Mouse (Mus musculus): ENCODE measurements at regions not wholly inside any gene's neighbourhood (a gene's known extent, or its start where the extent isn't known, plus 50 kb on each side); places are given as distances from the start of the nearest gene placed in this dataset.
A peak's percentile ranks its signal among the peaks of the same experiment; 100 is the strongest.

GRCm38 (mm10) chr12:35863141-35863540 lies 62.3 kb upstream of the Agr3 start:
- Histone ChIP-seq H3K36me3 (ENCODE audit: control insufficient read depth, insufficient read depth, low read length) (no peaks in the 10 kb centered on the region), H3K4me1 (replicated peaks; ENCODE audit: control insufficient read depth, insufficient read depth, low read length) (no peaks in the 10 kb centered on the region), H3K4me3 (ENCODE audit: low read length) (no peak overlapping the region), H3K27me3 (ENCODE audit: control insufficient read depth, insufficient read depth, low read depth, low read length) (no peaks in the 10 kb centered on the region), H3K4me2 (ENCODE audit: low read depth, low read length) (no peak overlapping the region), H3K9me3 (ENCODE audit: control insufficient read depth, low read length) (no peaks in the 10 kb centered on the region), H3K9ac (ENCODE audit: low read length) (no peak overlapping the region), H3K27ac (ENCODE audit: low read length) (peak overlapping the region; percentile 66)
- peak; percentile 93 for ATAC-seq (ENCODE audit: low read depth)
- 54% methylated on average over 1 of the region's 1 CpGs for WGBS

GRCm38 (mm10) chr12:35853159-35853558 lies 72.3 kb upstream of the Agr3 start:
- Histone ChIP-seq H3K9me3 (ENCODE audit: control insufficient read depth, low read length) (no peaks in the 10 kb centered on the region), H3K4me3 (ENCODE audit: low read length) (no peak overlapping the region), H3K4me2 (ENCODE audit: low read depth, low read length) (no peak overlapping the region), H3K36me3 (ENCODE audit: control insufficient read depth, insufficient read depth, low read length) (no peaks in the 10 kb centered on the region), H3K4me1 (replicated peaks; ENCODE audit: control insufficient read depth, insufficient read depth, low read length) (0 out of 2 replicates have a peak, but pooled peaks cover 2% of the 10 kb centered on the region), H3K27ac (ENCODE audit: low read length) (no peak overlapping the region), H3K9ac (ENCODE audit: low read length) (no peak overlapping the region), H3K27me3 (ENCODE audit: control insufficient read depth, insufficient read depth, low read depth, low read length) (no peaks in the 10 kb centered on the region)
- WGBS: 64% methylated on average over 4 of the region's 4 CpGs
- ATAC-seq (ENCODE audit: low read depth): peak; percentile 83

GRCm38 (mm10) chr12:35846905-35847610 lies 78.4 kb upstream of the Agr3 start:
- 36% methylated on average over 5 of the region's 5 CpGs for WGBS
- peak overlapping the region; percentile 84 for H3K27ac ChIP-seq (ENCODE audit: low read length)
- peaks cover 7% of the 10 kb centered on the region; the same call in 1 of the 2 replicates for H3K4me1 ChIP-seq (replicated peaks; ENCODE audit: control insufficient read depth, insufficient read depth, low read length)
- H3K9ac ChIP-seq (ENCODE audit: low read length): no peak overlapping the region
- H3K4me3 ChIP-seq (ENCODE audit: low read length): no peak overlapping the region
- ATAC-seq (ENCODE audit: low read depth): peak; percentile 92
- H3K4me2 ChIP-seq (ENCODE audit: low read depth, low read length): no peak overlapping the region
- H3K27me3 ChIP-seq (ENCODE audit: control insufficient read depth, insufficient read depth, low read depth, low read length): no peaks in the 10 kb centered on the region
- no peaks in the 10 kb centered on the region for H3K9me3 ChIP-seq (ENCODE audit: control insufficient read depth, low read length)
- no peaks in the 10 kb centered on the region for H3K36me3 ChIP-seq (ENCODE audit: control insufficient read depth, insufficient read depth, low read length)

- H3K9ac ChIP-seq (ENCODE audit: low read length): no peak overlapping the region
- H3K9me3 ChIP-seq (ENCODE audit: control insufficient read depth, low read length): no peaks in the 10 kb centered on the region
- no peaks in the 10 kb centered on the region for H3K27me3 ChIP-seq (ENCODE audit: control insufficient read depth, insufficient read depth, low read depth, low read length)
- no peak overlapping the region for H3K4me3 ChIP-seq (ENCODE audit: low read length)
- no peak overlapping the region for H3K27ac ChIP-seq (ENCODE audit: low read length)
- no peaks in the 10 kb centered on the region for H3K36me3 ChIP-seq (ENCODE audit: control insufficient read depth, insufficient read depth, low read length)
- peaks cover 3% of the 10 kb centered on the region; the same call in 1 of the 2 replicates for H3K4me1 ChIP-seq (replicated peaks; ENCODE audit: control insufficient read depth, insufficient read depth, low read length)
- ATAC-seq (ENCODE audit: low read depth): no peak
- no peak overlapping the region for H3K4me2 ChIP-seq (ENCODE audit: low read depth, low read length)
These were observed 88.5 kb upstream of the Agr3 start for GRCm38 (mm10) chr12:35836946-35837345.

- H3K9ac ChIP-seq (ENCODE audit: low read length): no peak overlapping the region
- 68% methylated on average over 3 of the region's 3 CpGs for WGBS
- H3K4me2 ChIP-seq (ENCODE audit: low read depth, low read length): no peak overlapping the region
- peaks cover 3% of the 10 kb centered on the region; the same call in 1 of the 2 replicates for H3K4me1 ChIP-seq (replicated peaks; ENCODE audit: control insufficient read depth, insufficient read depth, low read length)
- H3K27ac ChIP-seq (ENCODE audit: low read length): no peak overlapping the region
- no peaks in the 10 kb centered on the region for H3K27me3 ChIP-seq (ENCODE audit: control insufficient read depth, insufficient read depth, low read depth, low read length)
- no peaks in the 10 kb centered on the region for H3K9me3 ChIP-seq (ENCODE audit: control insufficient read depth, low read length)
- H3K36me3 ChIP-seq (ENCODE audit: control insufficient read depth, insufficient read depth, low read length): no peaks in the 10 kb centered on the region
- ATAC-seq (ENCODE audit: low read depth): no peak
- no peak overlapping the region for H3K4me3 ChIP-seq (ENCODE audit: low read length)
These were observed 92.1 kb upstream of the Agr3 start for GRCm38 (mm10) chr12:35833285-35833684.

- no peak overlapping the region for H3K27ac ChIP-seq (ENCODE audit: low read length)
- WGBS: 93% methylated on average over 2 of the region's 2 CpGs
- no peaks in the 10 kb centered on the region for H3K9me3 ChIP-seq (ENCODE audit: control insufficient read depth, low read length)
- peaks cover 3% of the 10 kb centered on the region; the same call in 1 of the 2 replicates for H3K4me1 ChIP-seq (replicated peaks; ENCODE audit: control insufficient read depth, insufficient read depth, low read length)
- no peaks in the 10 kb centered on the region for H3K36me3 ChIP-seq (ENCODE audit: control insufficient read depth, insufficient read depth, low read length)
- no peak overlapping the region for H3K4me2 ChIP-seq (ENCODE audit: low read depth, low read length)
- no peak overlapping the region for H3K9ac ChIP-seq (ENCODE audit: low read length)
- no peaks in the 10 kb centered on the region for H3K27me3 ChIP-seq (ENCODE audit: control insufficient read depth, insufficient read depth, low read depth, low read length)
- ATAC-seq (ENCODE audit: low read depth): peak; percentile 18; the same call in 1 of the 2 replicates
- no peak overlapping the region for H3K4me3 ChIP-seq (ENCODE audit: low read length)
These were observed 93.4 kb upstream of the Agr3 start for GRCm38 (mm10) chr12:35831922-35832512.

GRCm38 (mm10) chr12:35831268-35831667 lies 94.2 kb upstream of the Agr3 start:
- no peak overlapping the region for H3K4me2 ChIP-seq (ENCODE audit: low read depth, low read length)
- no peaks in the 10 kb centered on the region for H3K9me3 ChIP-seq (ENCODE audit: control insufficient read depth, low read length)
- peaks cover 3% of the 10 kb centered on the region; the same call in 1 of the 2 replicates for H3K4me1 ChIP-seq (replicated peaks; ENCODE audit: control insufficient read depth, insufficient read depth, low read length)
- 0 out of 2 replicates have a peak, but pooled peaks have one; percentile 29 for ATAC-seq (ENCODE audit: low read depth)
- no peak overlapping the region for H3K4me3 ChIP-seq (ENCODE audit: low read length)
- H3K9ac ChIP-seq (ENCODE audit: low read length): no peak overlapping the region
- H3K36me3 ChIP-seq (ENCODE audit: control insufficient read depth, insufficient read depth, low read length): no peaks in the 10 kb centered on the region
- H3K27me3 ChIP-seq (ENCODE audit: control insufficient read depth, insufficient read depth, low read depth, low read length): no peaks in the 10 kb centered on the region
- no peak overlapping the region for H3K27ac ChIP-seq (ENCODE audit: low read length)
- 2% methylated on average over 5 of the region's 5 CpGs for WGBS

GRCm38 (mm10) chr12:35827797-35828196 lies 97.6 kb upstream of the Agr3 start:
- Histone ChIP-seq H3K9ac (ENCODE audit: low read length) (no peak overlapping the region), H3K4me2 (ENCODE audit: low read depth, low read length) (no peak overlapping the region), H3K4me1 (replicated peaks; ENCODE audit: control insufficient read depth, insufficient read depth, low read length) (0 out of 2 replicates have a peak, but pooled peaks cover 3% of the 10 kb centered on the region), H3K9me3 (ENCODE audit: control insufficient read depth, low read length) (no peaks in the 10 kb centered on the region), H3K36me3 (ENCODE audit: control insufficient read depth, insufficient read depth, low read length) (no peaks in the 10 kb centered on the region), H3K27me3 (ENCODE audit: control insufficient read depth, insufficient read depth, low read depth, low read length) (no peaks in the 10 kb centered on the region), H3K27ac (ENCODE audit: low read length) (no peak overlapping the region), H3K4me3 (ENCODE audit: low read length) (no peak overlapping the region)
- no peak for ATAC-seq (ENCODE audit: low read depth)
- WGBS: 56% methylated on average over 2 of the region's 2 CpGs

- H3K4me1 ChIP-seq (replicated peaks; ENCODE audit: control insufficient read depth, insufficient read depth, low read length): no peaks in the 10 kb centered on the region
- WGBS: 67% methylated on average over 5 of the region's 5 CpGs
- H3K9me3 ChIP-seq (ENCODE audit: control insufficient read depth, low read length): peaks cover 2% of the 10 kb centered on the region
- H3K27me3 ChIP-seq (ENCODE audit: control insufficient read depth, insufficient read depth, low read depth, low read length): no peaks in the 10 kb centered on the region
- H3K4me3 ChIP-seq (ENCODE audit: low read length): no peak overlapping the region
- no peak overlapping the region for H3K4me2 ChIP-seq (ENCODE audit: low read depth, low read length)
- no peak overlapping the region for H3K9ac ChIP-seq (ENCODE audit: low read length)
- H3K27ac ChIP-seq (ENCODE audit: low read length): no peak overlapping the region
- no peak for ATAC-seq (ENCODE audit: low read depth)
- no peaks in the 10 kb centered on the region for H3K36me3 ChIP-seq (ENCODE audit: control insufficient read depth, insufficient read depth, low read length)
These were observed 98.4 kb upstream of the Agr3 start for GRCm38 (mm10) chr12:35826990-35827389.
